Mouse (Mus musculus) midbrain, embryonic 14.5 days (tissue): ENCODE measurements at regions not wholly inside any gene's neighbourhood (a gene's known extent, or its start where the extent isn't known, plus 50 kb on each side); places are given as distances from the start of the nearest gene placed in this dataset.

ENCODE experiments used
- ATAC-seq: fragments of 200-750 bp; cut with Nextera tagmentation; 2 replicates; pipeline ENCODE4 v1.8.0; 2017; ENCODE audit warnings: moderate number of reproducible peaks, moderate library complexity; ENCODE audit not compliant: low FRiP score, low TSS enrichment
- DNase-seq: peaks from one replicate; pipeline ENCODE4 v3.0.0-alpha.2; 2015
- H3K27ac ChIP-seq: fragments of 300-500 bp; sonication (generic); replicated peaks from 2 replicates; pipeline ENCODE4 v1.5.1; 2014; ENCODE audit warnings: mild to moderate bottlenecking, low read depth, low read length, moderate library complexity
- H3K27me3 ChIP-seq: fragments of 300-500 bp; sonication (generic); 2 replicates; pipeline ENCODE4 v1.6.1; 2014; ENCODE audit warnings: low read length, control low read depth, mixed read lengths; ENCODE audit not compliant: control insufficient read depth, insufficient read depth
- H3K36me3 ChIP-seq: fragments of 300-500 bp; sonication (generic); 2 replicates; pipeline ENCODE4 v1.6.1; 2014; ENCODE audit warnings: low read length, control low read depth; ENCODE audit not compliant: control insufficient read depth, insufficient read depth
- H3K4me1 ChIP-seq: fragments of 300-500 bp; sonication (generic); 2 replicates; pipeline ENCODE4 v1.6.1; 2014; ENCODE audit warnings: mild to moderate bottlenecking, antibody characterized with exemption, low read length, control low read depth; ENCODE audit not compliant: control insufficient read depth, insufficient read depth
- H3K4me2 ChIP-seq: fragments of 300-500 bp; sonication (generic); 2 replicates; pipeline ENCODE4 v1.6.1; 2014; ENCODE audit warnings: mild to moderate bottlenecking, low read length, moderate library complexity
- H3K4me3 ChIP-seq: fragments of 300-500 bp; sonication (generic); replicated peaks from 2 replicates; pipeline ENCODE4 v1.5.1; 2014; ENCODE audit warnings: low read depth, low read length
- H3K9ac ChIP-seq: fragments of 300-500 bp; sonication (generic); replicated peaks from 2 replicates; pipeline ENCODE4 v1.6.1; 2014; ENCODE audit warnings: mild to moderate bottlenecking, low read length, moderate library complexity
- H3K9me3 ChIP-seq: fragments of 300-500 bp; sonication (generic); 2 replicates; pipeline ENCODE4 v1.6.1; 2016; ENCODE audit warnings: low read length, control low read depth, mixed read lengths; ENCODE audit not compliant: control insufficient read depth
- WGBS: fragments of 180-500 bp; shearing (Covaris S2); extraction: QIAGEN DNeasy Blood & Tissue Kit; methylation state at CpG from one replicate; pipeline ENCODE4 v1.1.7; 2014; 5-methylcytosine and 5-hydroxymethylcytosine counted together

- Histone ChIP-seq H3K9ac (no peak overlapping the region), H3K27me3 (no peaks in the 10 kb centered on the region), H3K36me3 (no peaks in the 10 kb centered on the region), H3K4me1 (no peaks in the 10 kb centered on the region), H3K9me3 (no peaks in the 10 kb centered on the region), H3K27ac (no peak overlapping the region), H3K4me2 (no peak overlapping the region), H3K4me3 (no peak overlapping the region)
- no peak for DNase-seq
- ATAC-seq, result no peak
- WGBS, result 80% methylated on average over 5 of the region's 5 CpGs
Measured at GRCm38 (mm10) chr8:77836902-77837489, 112.7 kb upstream of the Ednra start.

- H3K9me3 ChIP-seq, result no peaks in the 10 kb centered on the region
- WGBS, result 88% methylated on average over 7 of the region's 7 CpGs
Measured at GRCm38 (mm10) chr8:77842392-77843139, 118.3 kb upstream of the Ednra start.

GRCm38 (mm10) chr8:77843229-77843628, 119.0 kb upstream of the Ednra start:
- Histone ChIP-seq H3K4me2 (no peak overlapping the region), H3K4me3 (no peak overlapping the region), H3K27ac (no peak overlapping the region), H3K27me3 (no peaks in the 10 kb centered on the region), H3K9ac (no peak overlapping the region), H3K9me3 (no peaks in the 10 kb centered on the region), H3K4me1 (no peaks in the 10 kb centered on the region), H3K36me3 (no peaks in the 10 kb centered on the region)
- no peak for DNase-seq
- WGBS, result 84% methylated on average over 3 of the region's 3 CpGs
- no peak for ATAC-seq

More at GRCm38 (mm10) chr8:77842392-77843139, 118.3 kb upstream of the Ednra start:
- Histone ChIP-seq H3K36me3 (no peaks in the 10 kb centered on the region), H3K4me1 (no peaks in the 10 kb centered on the region), H3K4me2 (no peak overlapping the region), H3K4me3 (no peak overlapping the region), H3K27ac (no peak overlapping the region), H3K9ac (no peak overlapping the region), H3K27me3 (no peaks in the 10 kb centered on the region)
- DNase-seq, result no peak
- ATAC-seq, result no peak

- Histone ChIP-seq H3K9me3 (no peaks in the 10 kb centered on the region), H3K36me3 (no peaks in the 10 kb centered on the region), H3K4me2 (no peak overlapping the region), H3K27me3 (no peaks in the 10 kb centered on the region), H3K4me1 (no peaks in the 10 kb centered on the region), H3K27ac (no peak overlapping the region), H3K9ac (no peak overlapping the region), H3K4me3 (no peak overlapping the region)
- no peak for ATAC-seq
- WGBS, result 86% methylated on average over 5 of the region's 5 CpGs
- no peak for DNase-seq
Measured at GRCm38 (mm10) chr8:77850523-77850922, 126.3 kb upstream of the Ednra start.

- no peaks in the 10 kb centered on the region for H3K36me3 ChIP-seq
- no peak for ATAC-seq
- no peak overlapping the region for H3K9ac ChIP-seq
- no peak overlapping the region for H3K4me2 ChIP-seq
- DNase-seq, result no peak
- H3K9me3 ChIP-seq, result no peaks in the 10 kb centered on the region
- H3K4me1 ChIP-seq, result no peaks in the 10 kb centered on the region
- H3K4me3 ChIP-seq, result no peak overlapping the region
- 61% methylated on average over 6 of the region's 6 CpGs for WGBS
- no peaks in the 10 kb centered on the region for H3K27me3 ChIP-seq
- no peak overlapping the region for H3K27ac ChIP-seq
Measured at GRCm38 (mm10) chr8:77870264-77870663, 146.0 kb upstream of the Ednra start.

GRCm38 (mm10) chr8:77872771-77873170, 148.5 kb upstream of the Ednra start:
- DNase-seq, result no peak
- Histone ChIP-seq H3K4me2 (no peak overlapping the region), H3K36me3 (no peaks in the 10 kb centered on the region), H3K9me3 (no peaks in the 10 kb centered on the region), H3K9ac (no peak overlapping the region), H3K4me3 (no peak overlapping the region), H3K27me3 (no peaks in the 10 kb centered on the region), H3K27ac (no peak overlapping the region), H3K4me1 (no peaks in the 10 kb centered on the region)
- ATAC-seq, result no peak
- WGBS, result 85% methylated on average over 1 of the region's 1 CpGs

- no peaks in the 10 kb centered on the region for H3K36me3 ChIP-seq
- no peak overlapping the region for H3K9ac ChIP-seq
- no peak for ATAC-seq
- H3K4me1 ChIP-seq, result no peaks in the 10 kb centered on the region
- DNase-seq, result no peak
- no peak overlapping the region for H3K27ac ChIP-seq
- H3K9me3 ChIP-seq, result no peaks in the 10 kb centered on the region
- no peaks in the 10 kb centered on the region for H3K27me3 ChIP-seq
- no peak overlapping the region for H3K4me3 ChIP-seq
- no peak overlapping the region for H3K4me2 ChIP-seq
- 88% methylated on average over 3 of the region's 3 CpGs for WGBS
Measured at GRCm38 (mm10) chr8:77919776-77920175, 195.5 kb upstream of the Ednra start.

- Histone ChIP-seq H3K27me3 (no peaks in the 10 kb centered on the region), H3K4me3 (no peak overlapping the region), H3K27ac (no peak overlapping the region), H3K4me1 (no peaks in the 10 kb centered on the region), H3K4me2 (no peak overlapping the region), H3K9me3 (no peaks in the 10 kb centered on the region), H3K36me3 (no peaks in the 10 kb centered on the region), H3K9ac (no peak overlapping the region)
- ATAC-seq (no peak), DNase-seq (no peak)
- WGBS, result 81% methylated on average over 4 of the region's 4 CpGs
Measured at GRCm38 (mm10) chr8:77921868-77922267, 197.6 kb upstream of the Ednra start.

GRCm38 (mm10) chr8:77947702-77948101, 223.4 kb upstream of the Ednra start:
- H3K36me3 ChIP-seq, result no peaks in the 10 kb centered on the region
- H3K4me1 ChIP-seq, result no peaks in the 10 kb centered on the region
- no peaks in the 10 kb centered on the region for H3K9me3 ChIP-seq
- DNase-seq (no peak), ATAC-seq (no peak)
- H3K4me2 ChIP-seq, result no peak overlapping the region
- no peak overlapping the region for H3K9ac ChIP-seq
- H3K27me3 ChIP-seq, result no peaks in the 10 kb centered on the region
- no peak overlapping the region for H3K27ac ChIP-seq
- WGBS, result 86% methylated on average over 3 of the region's 3 CpGs
- no peak overlapping the region for H3K4me3 ChIP-seq
